ENCODE assay signal across 23 mouse cellular contexts in genomic region chr12:113109801-113110200, GRCm38 (mm10). TPM values are rescaled to one million over a fixed set of nuclear protein-coding genes. Genes with fewer than 3 reads are reported as not detected.
"Had no signal": no experiment of that assay in that cellular context is flagged by ENCODE, and none has a peak within 500 bp of the region (broad histone marks: within the 10 kb centered on the region; RNA-seq: fewer than 3 reads in every experiment).

No protein-coding gene starts in this region.

- H3K4me3 ChIP-seq: limb, embryonic 12.5 days; limb, embryonic 15.5 days; liver, embryonic 15.5 days; lung, embryonic 15.5 days; megakaryocyte, embryonic 14.5 days; midbrain, embryonic 10.5 days had no signal

- H3K27me3 ChIP-seq: limb, embryonic 12.5 days; limb, embryonic 15.5 days; liver, embryonic 15.5 days; lung, embryonic 15.5 days; megakaryocyte, embryonic 14.5 days had no signal

- DNase-seq: kidney, adult 2 months; kidney, postnatal 25 days; left cerebral cortex, postnatal 4 days; lung, adult 18-20 months; lung, postnatal 10 days; lung, postnatal 36 days; thymus, adult 2 months; thymus, postnatal 14 days; thymus, postnatal 4 days had no signal

- H3K9me3 ChIP-seq: limb, embryonic 12.5 days; limb, embryonic 15.5 days; liver, embryonic 15.5 days; lung, embryonic 15.5 days had no signal

- ATAC-seq: intestine, postnatal 0 days had no signal

- H3K4me2 ChIP-seq: limb, embryonic 12.5 days; limb, embryonic 15.5 days; liver, embryonic 15.5 days; lung, embryonic 15.5 days had no signal

- H3K27ac ChIP-seq: kidney, postnatal 0 days; limb, embryonic 12.5 days; limb, embryonic 15.5 days; liver, embryonic 15.5 days; lung, embryonic 15.5 days; midbrain, embryonic 10.5 days had no signal

- H3K9ac ChIP-seq: limb, embryonic 12.5 days; limb, embryonic 15.5 days; liver, embryonic 15.5 days; lung, embryonic 15.5 days had no signal

RNA-seq across cellular contexts. Expression of gene Tex22, which starts 35.5 kb away (rescaled TPM):
- polyA plus RNA-seq: intestine, embryonic 14.5 days; intestine, postnatal 0 days; kidney, embryonic 14.5 days; kidney, postnatal 0 days; limb, embryonic 12.5 days; limb, embryonic 15.5 days; liver, embryonic 15.5 days; lung, embryonic 15.5 days; midbrain, embryonic 10.5 days; midbrain, embryonic 16.5 days; neural tube, embryonic 11.5 days; small intestine, adult 2 months; stomach, embryonic 16.5 days had no signal
